Mouse (Mus musculus) lung, adult 2 months (tissue): ENCODE data around the gene M1ap.

ENCODE experiments used
- CTCF ChIP-seq: fragments of 200-500 bp; IDR thresholded peaks from 2 replicates; pipeline ENCODE4 v1.5.1; 2011; ENCODE audit warnings: mild to moderate bottlenecking, low read length, control low read depth; ENCODE audit not compliant: insufficient read depth
- POLR2A ChIP-seq: fragments of 200-500 bp; IDR thresholded peaks from 2 replicates; pipeline ENCODE4 v1.6.1; 2011; ENCODE audit warnings: low read depth, mild to moderate bottlenecking, control low read depth, low read length, borderline replicate concordance; ENCODE audit errors: extremely low read depth

DNA sequence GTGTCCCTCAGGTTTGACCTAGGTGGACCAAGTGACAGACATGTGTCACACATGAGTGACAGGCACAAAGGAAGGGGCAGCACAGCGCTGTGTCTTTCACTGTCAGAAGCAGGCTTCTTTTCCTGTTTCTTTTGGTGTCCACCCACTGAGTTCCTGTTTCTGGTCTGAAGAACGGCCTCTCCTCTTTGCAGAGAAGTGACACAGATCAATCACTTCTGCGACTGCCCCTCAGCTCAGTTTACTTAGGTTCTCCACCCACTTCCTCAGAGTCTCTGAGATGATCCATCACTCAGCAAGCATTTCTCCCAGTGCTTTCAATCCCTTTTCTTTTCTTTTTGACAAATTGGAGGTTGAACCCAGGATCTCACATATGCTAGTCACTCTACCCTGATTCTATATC, 62.0 kb downstream of the M1ap start:
- no peak for TF ChIP-seq POLR2A
- no peak for TF ChIP-seq CTCF
